Mouse (Mus musculus) stomach, embryonic 16.5 days (tissue): ENCODE measurements at regions not wholly inside any gene's neighbourhood (a gene's known extent, or its start where the extent isn't known, plus 50 kb on each side); places are given as distances from the start of the nearest gene placed in this dataset.
A peak's percentile ranks its signal among the peaks of the same experiment; 100 is the strongest.

ENCODE experiments used
- ATAC-seq: fragments of 200-750 bp; cut with Nextera tagmentation; 2 replicates; pipeline ENCODE4 v1.8.0; 2017; ENCODE audit warnings: moderate number of reproducible peaks, moderate TSS enrichment; ENCODE audit not compliant: insufficient read depth, low FRiP score
- H3K27ac ChIP-seq: fragments of 300-500 bp; sonication (generic); 2 replicates; pipeline ENCODE4 v1.5.1; 2014; ENCODE audit warnings: low read length
- H3K27me3 ChIP-seq: fragments of 300-500 bp; sonication (generic); 2 replicates; pipeline ENCODE4 v1.6.1; 2014; ENCODE audit warnings: low read length, control low read depth, mixed read lengths; ENCODE audit not compliant: control insufficient read depth, insufficient read depth
- H3K36me3 ChIP-seq: fragments of 300-500 bp; sonication (generic); 2 replicates; pipeline ENCODE4 v1.6.1; 2014; ENCODE audit warnings: low read length; ENCODE audit not compliant: control insufficient read depth, insufficient read depth
- H3K4me1 ChIP-seq: fragments of 300-500 bp; sonication (generic); 2 replicates; pipeline ENCODE4 v1.6.1; 2014; ENCODE audit warnings: low read length, control low read depth, mixed read lengths; ENCODE audit not compliant: control insufficient read depth, insufficient read depth
- H3K4me2 ChIP-seq: fragments of 300-500 bp; sonication (generic); 2 replicates; pipeline ENCODE4 v1.6.1; 2014; ENCODE audit warnings: low read depth, low read length, mixed read lengths
- H3K4me3 ChIP-seq: fragments of 300-500 bp; sonication (generic); replicated peaks from 2 replicates; pipeline ENCODE4 v1.5.1; 2014; ENCODE audit warnings: mild to moderate bottlenecking, low read length
- H3K9ac ChIP-seq: fragments of 300-500 bp; sonication (generic); 2 replicates; pipeline ENCODE4 v1.6.1; 2014; ENCODE audit warnings: low read length
- H3K9me3 ChIP-seq: fragments of 300-500 bp; sonication (generic); replicated peaks from 2 replicates; pipeline ENCODE4 v1.6.1; 2016; ENCODE audit warnings: low read length, control low read depth; ENCODE audit not compliant: control insufficient read depth
- WGBS: fragments of 180-500 bp; shearing (Covaris S2); extraction: QIAGEN DNeasy Blood & Tissue Kit; methylation state at CpG from one replicate; pipeline ENCODE4 v1.1.7; 2014; 5-methylcytosine and 5-hydroxymethylcytosine counted together

DNA sequence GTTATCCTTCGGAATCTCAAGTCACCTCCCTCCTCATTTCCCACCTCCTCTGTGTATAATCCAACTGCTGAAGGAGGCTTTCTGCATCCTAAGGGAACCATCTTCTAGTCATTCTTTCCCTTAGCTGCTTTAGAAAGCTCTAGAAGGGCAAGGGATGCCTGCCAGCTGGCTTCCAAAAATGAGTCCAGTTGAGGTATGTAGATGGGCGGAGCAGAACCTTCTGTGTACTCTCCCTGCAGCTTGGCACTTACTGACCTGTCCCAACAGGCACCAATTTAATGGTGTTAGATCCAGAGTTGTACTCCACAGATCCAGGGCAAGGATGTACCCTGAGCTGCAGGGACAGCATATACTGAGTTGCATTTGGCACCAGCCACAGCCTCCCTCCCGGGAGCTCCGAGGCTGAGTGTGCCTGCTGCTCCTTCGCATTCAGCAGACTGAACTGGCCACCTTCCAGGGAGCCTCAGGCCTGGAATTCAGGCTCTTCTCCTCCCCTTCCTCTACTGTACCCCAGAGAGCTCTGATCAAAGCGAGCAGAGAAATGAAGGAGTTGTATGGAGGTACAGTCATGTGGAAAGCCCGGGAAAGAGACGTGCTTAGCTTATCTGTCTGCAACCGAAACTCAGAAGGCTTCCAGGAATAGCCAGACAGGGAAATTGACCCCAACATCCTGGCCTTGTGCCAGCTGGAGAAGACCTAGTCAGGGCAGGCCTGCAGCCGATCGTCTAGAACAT, 177.4 kb upstream of the Ncam1 start:
- Histone ChIP-seq H3K27me3 (no peaks in the 10 kb centered on the region), H3K4me3 (no peak overlapping the region), H3K9ac (peak overlapping the region; percentile 12; the same call in 1 of the 2 replicates), H3K27ac (peak overlapping the region; percentile 59), H3K4me1 (peaks cover 18% of the 10 kb centered on the region), H3K9me3 (no peaks in the 10 kb centered on the region), H3K4me2 (peak overlapping the region; percentile 13), H3K36me3 (no peaks in the 10 kb centered on the region)
- 26% methylated on average over 11 of the region's 11 CpGs for WGBS
- peak; percentile 62 for ATAC-seq

DNA sequence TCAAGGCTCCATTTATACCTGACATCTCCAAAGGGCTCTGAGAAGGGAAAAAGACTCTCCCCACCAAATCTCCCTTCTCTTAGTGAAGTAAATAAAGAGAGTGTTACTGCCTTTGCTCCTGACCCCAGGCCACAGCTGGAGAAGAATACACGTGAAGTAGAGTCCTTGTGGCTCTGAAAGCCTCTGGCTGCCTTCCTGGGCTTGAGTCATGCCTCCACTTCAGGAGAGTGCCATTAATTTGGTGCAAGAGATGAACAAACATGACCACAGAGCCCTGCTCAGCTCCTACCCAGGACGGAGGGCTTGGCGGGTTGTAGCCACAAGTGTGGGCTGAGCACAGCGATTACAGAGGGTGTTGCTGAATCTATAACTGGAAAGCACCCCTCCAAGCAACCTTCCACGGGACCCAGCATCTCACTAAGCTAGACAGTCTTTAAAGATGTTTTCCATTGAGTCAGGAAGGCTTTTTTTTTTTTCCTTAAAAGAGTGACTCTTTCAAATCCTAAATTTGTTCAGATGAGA, 175.3 kb upstream of the Ncam1 start:
- no peak for ATAC-seq
- H3K4me1 ChIP-seq = peaks cover 11% of the 10 kb centered on the region; the same call in 1 of the 2 replicates
- 73% methylated on average over 5 of the region's 5 CpGs for WGBS
- H3K27ac ChIP-seq = no peak overlapping the region
- H3K4me3 ChIP-seq = no peak overlapping the region
- no peaks in the 10 kb centered on the region for H3K36me3 ChIP-seq
- H3K4me2 ChIP-seq = no peak overlapping the region
- no peaks in the 10 kb centered on the region for H3K27me3 ChIP-seq
- no peaks in the 10 kb centered on the region for H3K9me3 ChIP-seq
- H3K9ac ChIP-seq = no peak overlapping the region

DNA sequence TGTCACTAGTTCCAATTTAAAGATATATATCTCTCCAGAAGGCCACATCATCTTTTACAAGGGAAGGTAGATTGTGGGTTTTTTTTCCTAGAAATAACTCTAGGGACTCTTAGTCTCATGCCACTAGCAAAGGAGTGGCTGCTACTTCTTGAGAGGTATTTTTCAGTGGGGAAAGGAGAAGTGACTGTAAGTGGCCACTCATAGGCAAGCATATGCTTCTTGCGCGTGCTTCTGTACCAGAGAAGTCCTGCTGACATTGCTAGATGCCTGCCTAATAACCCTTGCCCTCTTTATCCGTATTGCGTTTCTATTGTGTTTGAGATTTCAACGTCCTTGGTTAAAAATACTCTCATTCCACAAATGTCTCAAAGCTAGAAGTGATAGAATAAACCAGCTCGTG, 170.7 kb upstream of the Ncam1 start:
- Histone ChIP-seq H3K9ac (no peak overlapping the region), H3K9me3 (no peaks in the 10 kb centered on the region), H3K36me3 (no peaks in the 10 kb centered on the region), H3K4me3 (no peak overlapping the region), H3K27ac (no peak overlapping the region), H3K4me1 (no peaks in the 10 kb centered on the region; the same call in 1 of the 2 replicates), H3K27me3 (no peaks in the 10 kb centered on the region), H3K4me2 (no peak overlapping the region)
- no peak for ATAC-seq
- 77% methylated on average over 6 of the region's 6 CpGs for WGBS

DNA sequence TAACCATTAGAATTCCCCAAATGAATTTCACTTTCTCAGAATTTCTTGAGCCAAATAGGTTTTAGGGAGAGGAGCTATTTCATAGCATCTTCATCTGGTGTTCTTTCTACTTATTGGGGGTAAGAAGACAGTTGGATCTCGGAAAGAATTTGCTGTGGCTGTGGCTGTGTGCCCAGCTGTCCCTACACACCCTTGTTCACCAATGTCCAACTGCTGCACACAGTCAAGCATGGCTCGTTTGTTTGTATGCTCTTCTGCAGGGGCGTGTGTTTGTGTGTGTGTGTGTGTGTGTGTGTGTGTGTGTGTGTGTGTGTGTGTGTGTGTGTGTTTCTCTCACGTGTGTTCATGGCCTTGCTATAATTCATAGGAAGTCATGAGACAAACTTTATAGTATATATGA, 165.9 kb upstream of the Ncam1 start:
- no peak overlapping the region for H3K4me2 ChIP-seq

DNA sequence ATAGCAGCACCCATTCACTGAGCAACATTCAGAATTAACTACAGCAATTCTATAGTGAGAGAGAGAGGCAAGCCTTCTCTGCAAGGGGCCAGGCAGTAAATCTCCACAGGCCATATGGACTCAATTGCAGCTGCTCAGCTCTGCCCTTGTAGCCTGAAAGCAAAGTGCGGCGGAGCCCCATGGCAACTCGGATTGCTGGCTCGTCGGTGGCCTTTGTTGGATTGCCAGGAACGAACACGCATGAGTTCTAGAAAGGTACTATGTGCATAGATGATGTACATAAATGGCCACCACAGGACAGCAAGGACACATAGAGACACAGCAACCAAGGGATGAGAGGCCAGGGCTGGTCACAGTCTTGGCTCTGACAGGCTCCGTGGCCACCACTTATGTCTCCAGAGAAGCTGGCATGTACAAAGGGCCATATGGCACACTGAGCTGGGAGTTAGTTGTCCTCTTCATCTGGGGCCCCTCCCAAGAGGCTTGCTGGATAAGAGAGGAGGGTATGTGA, 163.9 kb upstream of the Ncam1 start:
- Histone ChIP-seq H3K4me3 (no peak overlapping the region), H3K9ac (no peak overlapping the region), H3K27me3 (no peaks in the 10 kb centered on the region), H3K36me3 (no peaks in the 10 kb centered on the region), H3K4me1 (peaks cover 4% of the 10 kb centered on the region; the same call in 1 of the 2 replicates), H3K27ac (no peak overlapping the region), H3K4me2 (no peak overlapping the region), H3K9me3 (no peaks in the 10 kb centered on the region)
- 63% methylated on average over 8 of the region's 8 CpGs for WGBS
- ATAC-seq = no peak

More for the DNA sequence above, 165.9 kb upstream of the Ncam1 start:
- Histone ChIP-seq H3K36me3 (no peaks in the 10 kb centered on the region), H3K27ac (no peak overlapping the region), H3K27me3 (no peaks in the 10 kb centered on the region), H3K9ac (no peak overlapping the region), H3K4me3 (no peak overlapping the region), H3K4me1 (no peaks in the 10 kb centered on the region; the same call in 1 of the 2 replicates), H3K9me3 (no peaks in the 10 kb centered on the region)
- 59% methylated on average over 4 of the region's 4 CpGs for WGBS
- ATAC-seq = no peak

DNA sequence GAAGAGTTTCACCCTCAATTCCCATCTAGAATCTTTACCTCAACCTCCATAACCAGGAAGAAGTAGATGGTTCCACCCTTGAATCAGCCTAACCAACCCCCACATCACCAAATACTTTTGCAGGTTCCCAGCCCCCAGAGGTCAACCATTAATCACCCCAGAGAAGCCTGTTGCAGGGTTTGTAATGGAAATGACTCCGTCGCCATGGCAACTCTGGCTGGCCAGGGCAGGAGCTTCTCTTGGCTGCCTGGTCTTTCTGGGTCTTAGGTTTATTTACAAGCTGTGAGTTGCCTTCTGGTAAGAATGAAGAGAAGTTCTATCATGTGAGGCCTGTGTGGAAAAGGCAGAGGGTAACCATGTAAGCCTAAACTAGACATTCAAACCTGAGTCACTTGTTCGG, 163.2 kb upstream of the Ncam1 start:
- Histone ChIP-seq H3K27ac (no peak overlapping the region), H3K4me3 (no peak overlapping the region), H3K9me3 (no peaks in the 10 kb centered on the region), H3K36me3 (no peaks in the 10 kb centered on the region), H3K9ac (no peak overlapping the region), H3K4me1 (peaks cover 4% of the 10 kb centered on the region; the same call in 1 of the 2 replicates), H3K27me3 (no peaks in the 10 kb centered on the region), H3K4me2 (no peak overlapping the region)
- WGBS = 34% methylated on average over 3 of the region's 3 CpGs
- no peak for ATAC-seq

- Histone ChIP-seq H3K4me3 (no peak overlapping the region), H3K4me1 (peaks cover 4% of the 10 kb centered on the region; the same call in 1 of the 2 replicates), H3K36me3 (no peaks in the 10 kb centered on the region), H3K27me3 (no peaks in the 10 kb centered on the region), H3K4me2 (no peak overlapping the region), H3K27ac (no peak overlapping the region), H3K9ac (no peak overlapping the region), H3K9me3 (no peaks in the 10 kb centered on the region)
- no peak for ATAC-seq
- whole genome bisulfite sequencing = 72% methylated on average over 5 of the region's 5 CpGs
Measured at GRCm38 (mm10) chr9:49961329-49961728, 162.6 kb upstream of the Ncam1 start.

DNA sequence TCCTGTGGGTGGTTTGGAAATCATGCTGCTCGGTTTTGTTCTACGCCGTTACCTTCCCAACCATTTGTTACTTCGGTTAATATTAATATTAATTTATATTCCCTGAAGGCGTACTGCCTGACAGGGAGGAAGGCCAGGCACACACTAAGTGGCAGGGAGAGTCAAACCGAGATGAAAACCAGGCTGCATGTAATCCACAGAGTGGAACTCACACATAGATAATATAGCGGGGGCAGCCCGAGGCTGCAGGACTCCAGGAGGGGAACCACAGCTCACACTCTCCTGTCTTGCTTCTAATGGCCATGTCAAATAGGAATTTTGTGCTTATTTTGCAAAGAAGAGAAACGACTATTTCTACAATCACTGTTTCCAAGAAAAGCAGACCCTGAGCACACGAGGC, 161.3 kb upstream of the Ncam1 start:
- H3K4me1 ChIP-seq = peaks cover 4% of the 10 kb centered on the region; the same call in 1 of the 2 replicates
- H3K36me3 ChIP-seq = no peaks in the 10 kb centered on the region
- WGBS = 34% methylated on average over 10 of the region's 10 CpGs
- H3K27ac ChIP-seq = no peak overlapping the region
- no peak overlapping the region for H3K9ac ChIP-seq
- peak; percentile 82; the same call in 1 of the 2 replicates for ATAC-seq
- H3K4me3 ChIP-seq = no peak overlapping the region
- H3K9me3 ChIP-seq = no peaks in the 10 kb centered on the region
- H3K27me3 ChIP-seq = no peaks in the 10 kb centered on the region
- H3K4me2 ChIP-seq = no peak overlapping the region

DNA sequence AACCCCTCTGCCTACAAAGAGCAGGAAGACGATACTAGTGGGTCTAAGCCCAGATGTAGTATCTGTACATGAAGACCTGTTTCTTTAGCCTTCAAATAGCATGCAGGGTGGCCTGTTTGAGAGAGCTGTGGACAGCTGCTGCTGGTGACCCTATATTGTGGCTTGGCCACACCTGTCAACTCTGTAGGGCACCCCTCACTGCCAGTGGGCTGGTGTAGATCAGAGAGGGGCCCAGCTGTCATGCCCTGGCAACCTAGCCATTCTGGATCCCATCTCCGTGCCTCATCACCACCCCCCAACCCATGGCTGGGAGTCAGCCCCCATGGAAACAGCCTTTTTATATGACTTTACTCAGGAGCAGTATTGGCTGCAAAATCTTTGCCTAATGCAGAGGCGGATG, 160.2 kb upstream of the Ncam1 start:
- no peak for ATAC-seq
- no peaks in the 10 kb centered on the region for H3K9me3 ChIP-seq
- no peaks in the 10 kb centered on the region for H3K36me3 ChIP-seq
- no peak overlapping the region for H3K4me3 ChIP-seq
- peaks cover 4% of the 10 kb centered on the region; the same call in 1 of the 2 replicates for H3K4me1 ChIP-seq
- H3K9ac ChIP-seq = no peak overlapping the region
- WGBS = 66% methylated on average over 3 of the region's 3 CpGs
- H3K27me3 ChIP-seq = no peaks in the 10 kb centered on the region
- H3K4me2 ChIP-seq = no peak overlapping the region
- no peak overlapping the region for H3K27ac ChIP-seq
